Mouse (Mus musculus): ENCODE measurements at regions not wholly inside any gene's neighbourhood (a gene's known extent, or its start where the extent isn't known, plus 50 kb on each side); places are given as distances from the start of the nearest gene placed in this dataset.

DNA sequence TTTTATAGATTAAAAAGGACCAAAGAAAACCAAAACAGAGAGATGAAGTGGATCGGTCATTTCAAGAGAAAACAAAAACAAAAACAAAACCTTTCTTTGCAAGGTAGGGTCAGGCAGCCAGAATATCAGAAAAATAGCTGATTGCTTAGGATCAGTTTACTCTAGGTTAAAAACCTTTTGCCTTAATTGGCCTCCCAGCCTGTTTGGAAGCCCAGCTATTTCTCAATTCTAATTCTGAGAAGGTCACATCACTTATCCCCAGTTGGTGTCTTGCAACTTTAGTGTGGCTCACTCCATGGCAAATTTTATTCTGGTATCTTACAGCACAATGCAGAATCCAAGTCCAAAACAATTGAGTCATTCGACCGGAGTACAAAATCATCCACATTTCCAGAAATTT, 70.0 kb downstream of the 1190002N15Rik start:
- no peak for DNase-seq (ENCODE audit: low spot score in 2 of 2)

- no peak for DNase-seq (ENCODE audit: low spot score in 2 of 2)
These were observed 81.8 kb downstream of the 1190002N15Rik start for GRCm38 (mm10) chr9:94456085-94456531.

GRCm38 (mm10) chr9:94455466-94455865, 82.4 kb downstream of the 1190002N15Rik start:
- DNase-seq (ENCODE audit: low spot score in 2 of 2), result no peak

DNA sequence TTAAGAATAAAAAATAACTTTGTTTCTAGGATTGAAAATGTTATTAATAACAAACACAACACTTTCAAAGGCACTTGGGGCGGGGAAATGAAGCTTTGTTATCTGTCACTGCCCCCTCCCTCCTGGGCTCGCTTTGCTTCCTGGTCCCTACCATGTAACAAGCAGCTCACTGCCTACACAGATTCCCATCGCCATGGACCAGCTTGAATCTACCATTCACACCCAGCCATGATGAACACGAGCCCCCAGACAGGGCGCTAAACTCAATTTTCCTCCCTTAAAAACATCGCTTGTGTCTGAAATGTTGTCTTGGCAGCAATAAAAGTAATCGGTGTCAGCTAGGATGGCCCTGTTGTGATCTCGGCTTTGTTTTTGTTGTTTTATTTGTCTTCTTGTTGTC, 88.0 kb downstream of the 1190002N15Rik start:
- DNase-seq (ENCODE audit: low spot score in 2 of 2), result no peak

- no peak for DNase-seq (ENCODE audit: low spot score in 2 of 2)
These were observed 91.6 kb downstream of the 1190002N15Rik start for GRCm38 (mm10) chr9:94446182-94446763.

DNA sequence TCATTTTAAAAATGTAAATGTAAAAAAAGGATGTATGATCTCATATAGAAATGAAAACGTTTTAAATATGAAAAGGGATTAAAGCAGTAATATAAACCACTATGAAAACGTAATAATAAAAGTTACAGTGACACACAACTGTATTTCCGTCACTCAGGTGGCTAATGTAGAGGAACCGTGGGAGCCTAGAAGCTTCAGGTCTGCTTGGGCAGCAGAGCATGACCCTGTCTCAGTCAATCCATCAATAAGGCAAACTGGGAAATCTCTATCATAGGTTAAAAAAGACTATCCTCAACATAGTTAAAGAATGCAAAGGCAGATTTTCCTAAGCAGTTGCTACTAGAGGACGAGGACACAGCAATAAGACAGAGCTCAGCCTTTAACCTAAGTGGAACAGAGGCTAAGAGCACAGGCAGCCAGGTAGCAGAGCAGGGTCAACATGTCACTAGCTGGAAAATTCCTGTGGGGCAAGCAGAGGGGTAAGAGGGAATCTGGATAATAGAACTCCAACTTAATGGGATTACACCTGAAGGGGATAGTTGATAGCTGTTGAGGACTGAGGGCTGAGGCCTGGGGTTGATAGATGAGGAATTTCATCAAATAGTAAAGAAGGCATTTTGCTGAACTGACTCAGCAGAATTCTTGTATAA, 93.6 kb downstream of the 1190002N15Rik start:
- DNase-seq (ENCODE audit: low spot score in 2 of 2), result no peak

GRCm38 (mm10) chr9:94441393-94441792, 96.5 kb downstream of the 1190002N15Rik start:
- DNase-seq (ENCODE audit: low spot score in 2 of 2), result no peak

- DNase-seq (ENCODE audit: low spot score in 2 of 2), result no peak
These were observed 104.4 kb downstream of the 1190002N15Rik start for GRCm38 (mm10) chr9:94433468-94433867.

DNA sequence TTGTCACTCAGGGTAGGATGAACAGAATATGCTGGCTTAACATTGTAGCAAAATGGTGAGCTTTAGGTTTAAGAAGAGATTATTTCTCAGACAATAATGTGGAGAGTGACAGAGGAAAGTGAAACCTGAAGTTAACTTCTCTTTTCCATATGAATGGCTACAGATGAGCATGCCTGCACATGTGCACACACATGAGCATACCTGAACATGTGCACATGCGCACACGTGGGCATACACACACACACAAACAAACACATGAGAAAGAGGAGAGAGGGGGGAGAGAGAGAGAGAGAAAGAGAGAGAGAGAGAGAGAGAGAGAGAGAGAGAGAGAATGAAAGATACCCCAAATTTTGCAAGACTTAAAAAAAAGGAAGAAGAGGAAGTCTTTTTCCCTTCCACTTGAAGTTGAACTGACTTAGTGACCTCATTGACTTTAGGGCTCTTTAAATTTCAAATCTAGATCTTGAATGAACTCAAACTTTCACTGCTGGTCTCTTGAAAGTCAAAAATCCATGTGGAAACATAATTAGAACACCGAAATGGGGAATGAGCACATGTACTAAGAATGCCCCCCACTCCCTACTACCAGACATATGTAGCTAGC, 105.6 kb downstream of the 1190002N15Rik start:
- no peak for DNase-seq (ENCODE audit: low spot score in 2 of 2)

DNA sequence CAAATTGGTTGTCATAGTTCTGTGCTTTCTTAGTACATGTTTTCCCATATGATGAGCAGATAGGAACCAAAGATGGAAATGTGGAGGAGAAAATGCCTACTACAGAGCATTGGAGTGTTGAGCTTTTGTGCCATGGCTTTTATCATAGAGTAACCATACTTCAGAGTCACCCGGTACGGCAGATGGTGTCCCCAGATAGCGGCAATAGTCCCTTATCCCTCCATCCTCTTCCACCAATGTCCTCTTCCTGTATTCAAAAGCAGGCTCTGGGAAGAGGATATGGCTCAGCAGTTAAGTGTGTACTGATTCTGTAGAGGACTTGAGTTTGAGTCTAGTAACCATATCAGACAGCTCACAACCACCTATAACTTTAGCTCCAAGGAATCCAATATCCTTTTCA, 106.3 kb downstream of the 1190002N15Rik start:
- DNase-seq (ENCODE audit: low spot score in 2 of 2), result no peak

GRCm38 (mm10) chr9:94430996-94431395, 106.9 kb downstream of the 1190002N15Rik start:
- DNase-seq (ENCODE audit: low spot score in 2 of 2), result no peak

DNA sequence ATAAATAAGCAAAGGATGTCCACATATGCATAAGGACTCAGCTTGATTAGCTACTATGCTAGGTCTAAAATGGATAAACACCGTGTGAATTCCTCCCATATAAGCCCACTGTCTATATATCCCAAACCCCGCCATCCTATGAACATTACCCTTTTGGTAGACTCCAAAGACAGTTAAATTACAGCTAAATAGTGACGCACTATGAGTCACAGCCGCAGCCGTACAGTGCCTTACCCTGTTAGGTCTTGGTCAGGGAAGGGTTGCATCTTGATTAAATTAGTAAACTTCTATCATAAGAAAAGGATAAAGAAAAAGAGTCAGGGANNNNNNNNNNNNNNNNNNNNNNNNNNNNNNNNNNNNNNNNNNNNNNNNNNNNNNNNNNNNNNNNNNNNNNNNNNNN, 111.1 kb downstream of the 1190002N15Rik start:
- no peak for DNase-seq (ENCODE audit: low spot score in 2 of 2)

GRCm38 (mm10) chr9:94425804-94426203, 112.1 kb downstream of the 1190002N15Rik start:
- no peak for DNase-seq (ENCODE audit: low spot score in 2 of 2)

GRCm38 (mm10) chr9:94424438-94425135, 113.3 kb downstream of the 1190002N15Rik start:
- DNase-seq (ENCODE audit: low spot score in 2 of 2), result no peak

DNA sequence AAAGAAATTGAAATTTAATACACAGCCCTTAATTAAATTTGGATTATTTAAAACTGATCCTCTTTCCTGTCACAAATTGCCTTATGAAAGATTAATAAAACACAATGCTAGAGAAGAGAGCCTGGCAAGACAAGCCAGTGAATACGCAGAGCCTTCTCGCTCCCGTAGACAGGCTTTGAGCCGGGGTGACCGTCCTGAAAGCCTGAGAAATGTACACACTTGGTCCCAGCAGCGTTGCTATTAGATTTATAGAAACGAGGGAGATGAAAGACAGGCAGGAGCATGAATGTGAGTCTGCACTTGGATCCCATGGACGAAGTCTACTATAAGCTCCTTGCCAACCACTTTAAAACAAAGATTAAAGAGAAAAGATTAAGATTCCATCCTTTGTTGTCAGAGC, 127.3 kb downstream of the 1190002N15Rik start:
- no peak for DNase-seq (ENCODE audit: low spot score in 2 of 2)

DNA sequence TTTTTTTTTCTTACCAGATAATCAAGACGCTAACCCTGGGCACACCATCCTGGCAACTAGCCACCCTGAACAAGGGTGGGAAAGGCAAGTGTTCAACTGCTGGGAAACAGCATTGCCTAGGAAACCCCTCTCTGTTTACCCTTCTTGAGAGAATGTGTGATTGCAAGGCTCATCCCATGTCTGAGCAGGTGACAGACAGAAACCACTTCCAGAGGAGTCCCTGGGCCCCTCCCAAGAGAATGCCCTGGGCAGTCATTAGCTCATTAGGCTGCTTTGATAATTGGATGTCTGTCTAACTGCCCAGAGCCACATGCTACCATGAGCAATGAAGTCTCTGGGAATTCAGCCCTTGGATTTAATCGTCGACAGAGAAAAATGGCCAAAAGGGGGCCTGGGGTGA, 127.8 kb downstream of the 1190002N15Rik start:
- DNase-seq (ENCODE audit: low spot score in 2 of 2), result no peak

- DNase-seq (ENCODE audit: low spot score in 2 of 2), result no peak
These were observed 129.1 kb downstream of the 1190002N15Rik start for GRCm38 (mm10) chr9:94408635-94409323.

GRCm38 (mm10) chr9:94407671-94408070, 130.2 kb downstream of the 1190002N15Rik start:
- DNase-seq (ENCODE audit: low spot score in 2 of 2), result no peak

DNA sequence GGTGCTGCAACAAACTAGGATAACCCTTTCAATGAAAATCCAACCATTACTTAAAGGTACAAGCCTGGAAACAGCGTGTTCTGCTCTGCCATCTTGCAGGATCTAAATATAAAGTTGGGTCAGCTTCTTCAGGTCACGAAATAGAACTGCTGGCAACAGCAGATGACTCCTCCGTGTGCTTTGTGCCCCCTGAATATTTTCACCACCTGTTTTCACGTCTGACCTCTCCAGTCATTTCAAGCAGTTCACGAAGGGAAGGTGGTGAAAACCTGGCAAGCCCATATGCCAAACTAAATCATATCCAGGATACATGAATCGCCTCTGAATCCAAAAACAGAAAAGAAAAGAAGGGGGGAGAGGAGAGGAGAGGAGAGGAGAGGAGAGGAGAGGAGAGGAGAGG, 133.3 kb downstream of the 1190002N15Rik start:
- no peak for DNase-seq (ENCODE audit: low spot score in 2 of 2)

DNA sequence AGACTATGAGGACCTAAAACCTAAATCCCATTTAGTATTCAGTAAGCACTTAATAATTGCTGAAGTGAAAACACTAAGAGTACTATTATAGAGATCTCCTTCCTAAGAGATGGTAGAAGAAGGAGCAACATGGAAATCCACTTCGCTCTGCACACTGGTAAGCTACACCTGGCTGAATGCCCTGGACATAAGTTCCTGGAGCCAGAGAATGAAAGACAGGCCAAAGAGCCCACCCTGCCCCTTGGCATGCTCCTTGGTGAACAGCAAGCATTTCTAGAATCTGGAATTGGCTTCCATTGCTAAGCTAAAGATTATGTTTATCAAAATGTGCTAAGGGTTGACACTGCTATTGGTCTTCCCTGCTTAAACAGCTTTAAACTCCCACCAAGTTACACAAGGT, 137.3 kb downstream of the 1190002N15Rik start:
- DNase-seq (ENCODE audit: low spot score in 2 of 2), result no peak

DNA sequence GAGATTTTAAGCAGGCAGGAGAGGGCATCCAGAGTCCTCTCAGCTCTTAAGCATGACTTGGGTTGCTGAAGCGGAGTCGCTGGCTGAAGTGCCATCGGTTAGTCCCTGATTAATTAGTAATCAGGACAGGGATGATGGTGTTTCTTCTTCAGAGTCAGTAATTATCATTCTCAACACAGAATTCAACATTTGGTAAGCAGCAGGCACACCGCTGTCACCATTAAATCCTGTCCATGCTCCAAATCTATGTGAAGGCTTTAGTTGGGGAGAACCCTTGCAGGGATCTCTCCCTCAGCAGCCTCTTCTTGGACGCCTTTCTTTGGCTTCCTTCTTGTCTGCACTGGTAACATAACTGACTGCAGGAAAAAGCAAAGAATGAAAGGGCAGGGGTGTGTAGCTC, 142.7 kb downstream of the 1190002N15Rik start:
- DNase-seq (ENCODE audit: low spot score in 2 of 2), result no peak

- no peak for DNase-seq (ENCODE audit: low spot score in 2 of 2)
These were observed 151.7 kb downstream of the 1190002N15Rik start for GRCm38 (mm10) chr9:94386190-94386589.
